Mouse (Mus musculus): ENCODE results near the gene Stard10. TPM values are rescaled to one million over a fixed set of nuclear protein-coding genes. Genes with fewer than 3 reads are reported as not detected.

The Stard10 gene
- total RNA-seq, 2 experiments from 2014 or later: 23.1 to 59.3 TPM

DNA sequence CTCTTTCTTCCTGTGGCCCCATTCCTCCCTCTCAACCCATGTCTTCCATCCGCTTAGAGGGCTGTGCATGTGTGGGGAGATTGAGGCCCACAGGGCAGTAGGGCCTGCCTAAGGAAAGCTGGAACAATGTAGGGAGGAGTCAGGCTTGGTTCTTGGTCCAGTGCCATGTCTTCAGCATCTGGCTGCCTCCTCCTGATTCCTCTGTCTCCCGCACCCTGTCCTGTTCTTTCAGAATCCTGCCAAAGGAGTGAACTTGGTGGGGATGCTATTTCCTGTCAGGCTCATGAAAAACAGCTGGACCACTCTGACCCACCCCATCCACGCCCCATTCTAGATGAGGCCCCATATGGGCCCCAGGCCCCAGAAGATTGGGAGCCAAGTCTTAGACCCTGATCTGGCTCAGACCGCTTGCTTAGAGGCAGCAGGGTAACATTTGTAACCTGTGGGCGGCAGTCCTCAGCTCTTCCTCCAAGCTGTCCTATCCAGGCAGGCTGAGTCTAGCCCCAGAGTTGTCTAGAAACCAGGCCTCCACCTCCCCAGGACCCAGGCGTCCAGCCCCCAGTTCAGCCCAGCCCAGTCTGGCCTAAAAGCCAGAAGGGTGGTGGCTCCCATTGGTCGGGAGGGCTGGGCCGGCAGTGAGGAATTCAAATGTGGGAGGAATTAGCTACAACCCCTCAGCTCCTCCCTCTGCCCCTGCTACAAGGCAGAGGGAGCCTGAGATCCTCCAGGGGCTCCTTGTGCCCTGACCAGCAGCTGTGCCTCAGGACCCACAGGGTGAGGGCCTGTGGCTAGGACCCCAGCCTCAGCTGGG is 77.0 kb downstream of the Stard10 start:
- no peak for ATAC-seq (replicated peaks; ENCODE audit: poor library complexity)

DNA sequence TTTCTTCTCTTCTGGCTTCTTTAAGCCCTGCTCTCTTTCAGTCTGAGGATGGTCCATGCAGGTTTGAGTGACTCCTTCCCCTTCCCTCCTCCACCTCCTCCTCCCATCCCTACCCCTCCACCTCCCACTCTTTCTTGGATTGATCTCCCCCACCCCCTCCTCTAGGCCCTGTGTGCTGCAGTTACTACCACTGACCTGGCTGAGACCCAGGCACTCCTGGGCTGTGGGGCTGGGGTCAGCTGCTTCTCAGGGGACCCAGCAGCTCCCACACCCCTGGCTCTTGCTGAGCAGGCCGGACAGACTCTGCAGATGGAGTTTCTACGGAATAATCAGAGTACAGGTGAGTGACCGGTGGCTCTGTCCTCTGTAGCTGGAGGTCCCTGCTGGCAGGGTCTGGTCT is 77.7 kb downstream of the Stard10 start:
- ATAC-seq (replicated peaks; ENCODE audit: poor library complexity): no peak

DNA sequence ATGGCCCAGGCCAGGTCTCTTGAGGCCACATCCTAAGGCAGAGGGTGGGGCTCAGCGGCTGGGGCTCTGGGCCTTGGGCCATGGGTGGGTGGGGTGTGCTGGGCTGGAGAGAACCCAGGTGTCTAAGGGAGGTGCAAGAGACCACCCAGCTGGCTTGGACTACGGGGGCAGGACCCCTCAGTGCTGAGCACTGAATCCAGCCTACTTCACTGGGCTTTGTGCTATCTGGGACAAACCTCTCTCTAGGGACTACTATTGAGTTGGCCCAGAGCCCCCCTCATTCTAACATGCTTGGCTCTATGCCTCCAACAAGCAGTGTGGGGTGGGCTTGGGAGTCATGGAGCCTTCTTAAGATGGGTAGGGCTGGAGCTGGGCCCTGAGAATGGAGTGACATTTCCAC is 78.6 kb downstream of the Stard10 start:
- ATAC-seq (replicated peaks; ENCODE audit: poor library complexity): no peak

Other genes starting within 250 kb of the Stard10 start
- 48.3 and 62.8 TPM in 2 replicates for gene Fchsd2, start 224.2 kb upstream of the Stard10 start, total RNA-seq (2015)
- 27.1 and 50.4 TPM in 2 replicates for gene Fchsd2, start 224.2 kb upstream of the Stard10 start, total RNA-seq (2017)
- 9.8 and 14.7 TPM in 2 replicates for gene Atg16l2, start 14.8 kb upstream of the Stard10 start, total RNA-seq (2015)
- gene Atg16l2, start 14.8 kb upstream of the Stard10 start, total RNA-seq (2017): 6.7 and 7.1 TPM in 2 replicates
- 34.3 and 41.2 TPM in 2 replicates for gene Arap1, start 31.0 kb downstream of the Stard10 start, total RNA-seq (2015)
- gene Arap1, start 31.0 kb downstream of the Stard10 start, total RNA-seq (2017): 63.1 and 89.4 TPM in 2 replicates
- not detected in 2 replicates for gene Gm45837, start 93.8 kb downstream of the Stard10 start, total RNA-seq (2015)
- not detected in 2 replicates for gene Gm45837, start 93.8 kb downstream of the Stard10 start, total RNA-seq (2017)
- gene Pde2a, start 104.6 kb downstream of the Stard10 start, total RNA-seq (2015): 24.1 and 25.6 TPM in 2 replicates
- 30.8 and 30.9 TPM in 2 replicates for gene Pde2a, start 104.6 kb downstream of the Stard10 start, total RNA-seq (2017)